Mouse (Mus musculus) splenic B cell, adult 2 months (primary cell): ENCODE data around the gene Irs4.

ENCODE experiments used
- DNase-seq: peaks from one replicate; pipeline ENCODE4 v3.0.0-alpha.2; 2011; ENCODE audit warnings: low read depth, low spot score
- H3K27me3 ChIP-seq: 2 replicates; pipeline ENCODE4 v1.6.1; 2012; ENCODE audit warnings: mild to moderate bottlenecking, low read length, moderate library complexity, mixed read lengths; ENCODE audit not compliant: control insufficient read depth, poor library complexity, insufficient read depth, severe bottlenecking
- H3K36me3 ChIP-seq: 2 replicates; pipeline ENCODE4 v1.6.1; 2012; ENCODE audit warnings: mild to moderate bottlenecking, low read length, moderate library complexity, mixed read lengths; ENCODE audit not compliant: control insufficient read depth, poor library complexity, insufficient read depth, severe bottlenecking

The Irs4 gene

DNA sequence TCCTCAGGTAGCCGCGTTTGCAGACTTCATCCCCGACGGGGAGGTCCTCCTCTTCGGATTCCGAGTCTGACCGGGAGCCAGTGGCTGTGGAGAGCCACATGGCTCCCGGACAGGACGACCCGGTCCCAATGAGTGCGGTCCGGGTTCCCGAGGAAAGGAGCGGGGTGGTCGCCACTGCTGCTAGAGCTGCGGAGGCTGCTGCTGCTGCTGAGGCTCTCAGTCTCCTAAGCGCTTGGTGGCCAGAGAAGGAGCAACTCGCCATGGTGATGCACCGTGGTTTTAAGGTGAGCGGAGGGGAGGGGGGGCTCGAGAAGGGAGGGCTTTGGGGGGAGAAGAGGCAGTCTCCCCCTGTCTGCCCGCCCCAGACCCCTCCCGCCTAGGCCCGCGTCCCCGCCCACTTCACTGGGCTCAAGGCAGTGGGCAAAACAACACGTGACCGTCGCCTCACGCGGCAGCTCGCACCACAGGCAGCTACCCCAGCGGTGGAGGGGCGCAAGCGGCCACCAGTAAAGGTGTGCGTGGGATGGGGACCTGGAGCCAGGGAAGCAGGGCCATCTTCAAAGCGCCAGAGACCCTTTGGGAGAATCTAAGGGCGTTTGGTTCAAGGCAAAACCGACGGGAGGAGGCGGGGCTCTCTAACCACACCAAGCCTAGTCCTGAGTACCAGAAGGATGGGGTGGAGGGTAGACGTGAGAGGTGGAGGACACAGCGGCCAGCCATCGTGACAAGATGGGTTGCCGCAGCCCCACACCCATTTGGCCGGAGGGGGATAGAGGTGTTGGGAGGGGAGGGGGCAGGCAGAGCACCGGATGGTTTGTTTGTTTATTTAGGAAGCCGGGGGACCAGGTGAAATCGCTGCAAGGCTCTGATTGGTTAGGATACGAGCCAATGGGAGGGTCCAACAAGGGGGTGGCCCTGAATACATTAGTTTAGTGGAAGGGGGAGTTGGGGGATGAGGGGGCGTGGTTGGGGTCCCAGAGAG, at the start of gene Irs4:
Gene Irs4 (minus strand): TSS at position 327 of the 982 bp plus-strand sequence.
- no peak for DNase-seq
- H3K36me3 ChIP-seq = no peaks in the 10 kb centered on the region
- H3K27me3 ChIP-seq = no peaks in the 10 kb centered on the region

DNA sequence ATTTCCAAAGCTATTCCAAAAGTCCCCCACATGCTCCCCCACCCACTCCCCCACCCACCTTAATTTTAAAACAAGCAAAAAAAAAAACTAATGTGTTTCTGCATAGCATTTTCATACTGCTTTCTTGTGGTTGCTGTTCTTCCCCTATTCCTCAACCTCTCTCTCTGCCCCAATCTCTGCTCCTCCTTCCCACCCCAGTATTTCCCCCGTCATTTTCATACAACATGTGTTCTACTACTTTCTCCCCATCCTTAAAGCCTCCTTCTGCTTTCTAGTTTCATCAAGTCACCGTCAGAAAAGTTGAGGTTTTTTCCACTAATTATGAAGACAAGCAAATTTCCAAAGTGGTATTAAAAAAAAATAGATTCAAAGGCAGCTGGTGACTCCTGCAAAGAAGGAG, 25.3 kb upstream of the Irs4 start:
- no peaks in the 10 kb centered on the region for H3K36me3 ChIP-seq
- H3K27me3 ChIP-seq = no peaks in the 10 kb centered on the region
- DNase-seq = no peak

DNA sequence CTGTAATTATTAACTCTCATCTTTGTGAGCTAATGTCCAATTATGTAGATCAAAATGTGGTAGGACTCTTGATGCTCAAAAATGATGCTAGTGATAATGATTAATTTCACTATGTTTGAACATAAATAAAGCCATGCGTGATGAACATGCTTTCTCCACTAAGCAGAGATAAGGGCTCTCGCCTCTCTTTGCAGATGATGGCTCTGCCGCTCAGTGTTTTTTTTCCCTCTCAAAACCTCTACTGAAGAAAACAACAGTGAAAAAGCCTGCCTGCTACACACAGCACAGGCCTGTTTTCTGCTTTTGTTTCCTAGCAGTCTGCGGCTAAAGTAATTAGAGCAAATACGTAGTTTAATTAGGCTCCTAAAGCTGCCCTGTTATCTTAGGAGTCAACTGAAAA, 4.5 kb upstream of the Irs4 start:
- DNase-seq = no peak
- Histone ChIP-seq H3K27me3 (no peaks in the 10 kb centered on the region), H3K36me3 (no peaks in the 10 kb centered on the region)

DNA sequence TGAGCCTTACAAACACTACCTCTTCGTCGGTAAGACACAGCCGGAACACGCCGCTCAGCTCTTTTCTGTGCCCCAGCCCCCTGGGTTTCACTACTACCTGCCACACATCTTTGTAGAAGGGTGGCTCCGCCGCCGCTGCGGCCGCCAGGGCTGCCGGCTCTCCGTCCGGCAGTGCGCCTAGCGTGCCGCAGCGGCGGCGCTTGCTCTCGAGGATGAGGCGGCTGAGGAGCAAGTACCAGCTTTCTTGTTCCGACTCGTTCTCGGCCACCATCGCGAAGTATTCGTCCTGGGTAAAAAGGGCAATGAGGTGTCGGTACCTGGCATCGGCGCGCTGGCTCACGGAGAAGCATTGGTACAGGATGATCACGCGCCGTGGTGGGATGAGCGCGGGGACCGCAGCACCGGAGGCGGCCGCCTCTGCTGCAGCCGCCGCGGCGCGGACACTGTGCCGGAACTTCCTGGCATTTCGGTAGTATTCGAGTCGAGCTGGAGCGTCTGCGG, 622 bp downstream of the Irs4 start:
- Histone ChIP-seq H3K36me3 (no peaks in the 10 kb centered on the region), H3K27me3 (no peaks in the 10 kb centered on the region)
- DNase-seq = no peak

DNA sequence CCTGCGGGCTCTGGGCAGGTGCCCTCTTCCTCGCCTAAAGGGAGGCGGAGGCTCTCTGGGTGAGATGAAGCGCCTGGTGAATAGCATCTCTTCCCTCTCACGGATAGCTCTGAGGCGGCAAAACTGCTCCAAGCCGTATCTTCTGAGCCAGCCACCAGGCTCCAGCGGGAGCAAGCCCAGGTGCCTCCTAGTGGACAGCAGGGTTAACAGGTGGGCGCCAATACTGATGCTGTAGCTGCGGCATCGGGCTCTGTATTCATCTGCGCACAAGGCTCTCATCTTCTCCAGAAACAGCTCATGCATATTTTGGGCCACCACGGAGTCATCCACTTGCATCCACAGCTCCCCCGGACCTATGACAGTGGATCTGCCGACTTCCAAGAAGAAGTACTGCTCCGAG, 1.1 kb downstream of the Irs4 start:
- H3K27me3 ChIP-seq = no peaks in the 10 kb centered on the region
- no peaks in the 10 kb centered on the region for H3K36me3 ChIP-seq
- no peak for DNase-seq

DNA sequence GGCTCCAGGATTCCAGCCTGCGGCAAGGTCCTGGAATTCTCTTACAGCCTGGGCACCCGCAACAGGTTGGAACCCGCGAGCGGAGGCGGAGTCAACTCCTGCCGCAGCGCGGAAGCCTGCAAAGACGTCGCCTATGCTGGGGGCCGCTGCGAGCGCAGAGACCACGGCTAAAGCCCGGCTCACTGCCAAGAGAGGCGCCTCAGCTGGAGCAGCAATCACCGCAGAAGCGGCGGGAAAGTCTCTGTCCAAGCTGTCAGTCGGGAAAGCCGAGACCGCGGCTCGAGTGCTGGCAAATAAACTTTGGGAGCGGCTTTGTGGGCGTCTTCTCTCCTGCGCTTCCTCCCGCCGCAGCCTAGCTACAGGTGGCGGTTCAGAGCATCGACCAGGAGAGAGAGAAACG, 3.3 kb downstream of the Irs4 start:
- H3K36me3 ChIP-seq = no peaks in the 10 kb centered on the region
- H3K27me3 ChIP-seq = no peaks in the 10 kb centered on the region
- DNase-seq = no peak
